Mouse (Mus musculus): ENCODE data around the gene Chst3.

GRCm38 (mm10) chr10:60211501-60212005 is 7.5 kb downstream of the Chst3 start:
- no peak for TF ChIP-seq GATA1 (IDR thresholded peaks at IDR 0.05; ENCODE audit: low read length)
- no peak for TF ChIP-seq TAL1 (IDR thresholded peaks at IDR 0.05; ENCODE audit: low read length)

Measured in erythroblast, embryonic 14.5 days (primary cell).